Mouse (Mus musculus): ENCODE measurements around the gene Sncg.

DNA sequence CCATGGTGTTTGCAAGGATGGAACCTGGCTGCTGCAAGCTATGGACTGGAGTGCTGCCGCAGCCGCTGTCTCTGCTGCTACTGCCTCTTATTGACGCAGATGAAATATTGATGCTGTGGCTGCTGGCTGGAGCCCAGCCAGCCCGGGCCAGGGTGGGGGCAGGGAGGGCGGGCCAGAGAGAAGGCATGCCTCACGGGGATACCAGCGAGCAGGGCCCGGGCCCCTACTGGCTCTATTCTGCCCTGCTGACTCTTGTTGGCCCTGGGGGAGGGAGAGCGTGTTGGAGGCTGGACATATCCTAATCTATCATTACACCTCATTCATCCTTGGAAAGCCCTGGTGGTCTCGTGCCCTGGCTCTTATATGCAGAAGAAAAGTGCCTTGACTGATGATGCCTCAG lies at the start of gene Sncg:
- no peak for TF ChIP-seq POLR2A (IDR thresholded peaks at IDR 0.05; ENCODE audit: low read depth, low read length)
- TF ChIP-seq CTCF (conservative IDR thresholded peaks at IDR 0.05; ENCODE audit: insufficient read depth, insufficient read length, low read depth, low read length) = no peak
